19 mouse cellular contexts compared by ENCODE assay signal in genomic region chr19:21601541-21602101, GRCm38 (mm10). TPM values are rescaled to one million over a fixed set of nuclear protein-coding genes. Genes with fewer than 3 reads are reported as not detected.
DNase-seq lines count a peak whose midpoint lies in the region; ATAC-seq and TF ChIP-seq lines count a peak whose summit lies in the region.
"Had no signal": no experiment of that assay in that cellular context is flagged by ENCODE, and none has a peak within 500 bp of the region (broad histone marks: within the 10 kb centered on the region; RNA-seq: fewer than 3 reads in every experiment).

No protein-coding gene starts in this region.

- H3K4me1 ChIP-seq in forebrain, embryonic 13.5 days: peaks cover 28% of the 10 kb centered on the region
- H3K4me1 ChIP-seq in forebrain, embryonic 10.5 days: peaks cover 28% of the 10 kb centered on the region
- peaks cover 33% of the 10 kb centered on the region for H3K4me1 ChIP-seq in lung, embryonic 15.5 days
- peaks cover 8% of the 10 kb centered on the region for H3K4me1 ChIP-seq in stomach, embryonic 14.5 days (ENCODE audit: control insufficient read depth, insufficient read depth, low read length)
- H3K4me1 ChIP-seq in stomach, postnatal 0 days (replicated peaks; ENCODE audit: control insufficient read depth, insufficient read depth): peaks cover 5% of the 10 kb centered on the region; the same call in 1 of the 2 replicates

- no peak for TF ChIP-seq EP300 in stomach, postnatal 0 days (optimal IDR thresholded peaks at IDR 0.05)

- H3K9ac ChIP-seq in forebrain, embryonic 13.5 days: no peak overlapping the region
- no peak overlapping the region for H3K9ac ChIP-seq in lung, embryonic 15.5 days
- H3K9ac ChIP-seq in stomach, embryonic 14.5 days (replicated peaks; ENCODE audit: low read depth, low read length): no peak overlapping the region
- no peak overlapping the region for H3K9ac ChIP-seq in stomach, postnatal 0 days (ENCODE audit: low read length)
- H3K9ac ChIP-seq: heart, embryonic 13.5 days; liver, postnatal 0 days had no signal

- ATAC-seq in forebrain, embryonic 13.5 days: peak; percentile 73; the same call in 1 of the 2 replicates
- ATAC-seq in lung, embryonic 15.5 days (ENCODE audit: borderline replicate concordance, extremely low read depth, low FRiP score, low TSS enrichment): no peak
- ATAC-seq in stomach, embryonic 14.5 days (ENCODE audit: insufficient number of reproducible peaks, insufficient read depth, low FRiP score, low read depth): 0 out of 2 replicates have a peak, but pooled peaks have one; percentile 37
- no peak for ATAC-seq in stomach, postnatal 0 days (ENCODE audit: low FRiP score, low TSS enrichment)
- ATAC-seq: liver, postnatal 0 days had no signal

- DNase-seq in forebrain, embryonic 10.5 days (ENCODE audit: extremely low spot score, low spot score): no peak
- no peak for DNase-seq in lung, postnatal 4 days
- no peak for DNase-seq in stomach, postnatal 0 days (ENCODE audit: low spot score)
- DNase-seq in left cerebral cortex, adult 18-20 months (ENCODE audit: low spot score in 2 of 2): no peak
- DNase-seq in cerebellum, adult 11 months: no peak
- DNase-seq: adrenal gland, postnatal 36 days; cerebellum, adult 9-11 months; heart, postnatal 36 days; kidney, adult 9 months; kidney, postnatal 4 days; liver; liver, postnatal 0 days; thymus, adult 2 months had no signal

- no peak overlapping the region for H3K27ac ChIP-seq in forebrain, embryonic 13.5 days
- H3K27ac ChIP-seq in forebrain, embryonic 10.5 days: no peak overlapping the region
- H3K27ac ChIP-seq in lung, embryonic 15.5 days: peak overlapping the region; percentile 47
- H3K27ac ChIP-seq in stomach, embryonic 14.5 days (ENCODE audit: low read length): no peak overlapping the region
- H3K27ac ChIP-seq in stomach, postnatal 0 days (replicated peaks): no peak overlapping the region
- H3K27ac ChIP-seq: heart, embryonic 13.5 days had no signal

- H3K36me3 ChIP-seq in forebrain, embryonic 13.5 days (ENCODE audit: poor library complexity, severe bottlenecking): peaks cover 4% of the 10 kb centered on the region; the same call in 1 of the 2 replicates
- peaks cover 25% of the 10 kb centered on the region for H3K36me3 ChIP-seq in forebrain, embryonic 10.5 days (replicated peaks)
- H3K36me3 ChIP-seq in lung, embryonic 15.5 days: peaks cover 9% of the 10 kb centered on the region; the same call in 1 of the 2 replicates
- H3K36me3 ChIP-seq in stomach, embryonic 14.5 days (ENCODE audit: control insufficient read depth, insufficient read depth, low read length): no peaks in the 10 kb centered on the region
- H3K36me3 ChIP-seq in stomach, postnatal 0 days (ENCODE audit: control insufficient read depth, insufficient read depth, low read length): peaks cover 5% of the 10 kb centered on the region; the same call in 1 of the 2 replicates

- no peak for TF ChIP-seq CTCF in stomach, postnatal 0 days (IDR thresholded peaks at IDR 0.05; ENCODE audit: low read depth)

- no peak overlapping the region for H3K4me3 ChIP-seq in forebrain, embryonic 13.5 days
- no peak overlapping the region for H3K4me3 ChIP-seq in forebrain, embryonic 10.5 days
- H3K4me3 ChIP-seq in lung, embryonic 15.5 days: no peak overlapping the region
- no peak overlapping the region for H3K4me3 ChIP-seq in stomach, embryonic 14.5 days (ENCODE audit: low read depth, low read length)
- no peak overlapping the region for H3K4me3 ChIP-seq in stomach, postnatal 0 days (ENCODE audit: low read depth, low read length)
- H3K4me3 ChIP-seq: erythroblast, embryonic 14.5 days; heart, embryonic 13.5 days; megakaryocyte, embryonic 14.5 days had no signal

- 11% methylated on average over 3 of the region's 3 CpGs for WGBS in forebrain, embryonic 13.5 days
- WGBS in forebrain, embryonic 10.5 days: 50% methylated on average over 3 of the region's 3 CpGs
- WGBS in lung, embryonic 15.5 days: 26% methylated on average over 3 of the region's 3 CpGs
- WGBS in stomach, embryonic 14.5 days: 21% methylated on average over 3 of the region's 3 CpGs
- 32% methylated on average over 3 of the region's 3 CpGs for WGBS in stomach, postnatal 0 days

- H3K9me3 ChIP-seq in forebrain, embryonic 13.5 days (replicated peaks): no peaks in the 10 kb centered on the region
- H3K9me3 ChIP-seq in forebrain, embryonic 10.5 days: peaks cover 6% of the 10 kb centered on the region
- no peaks in the 10 kb centered on the region for H3K9me3 ChIP-seq in lung, embryonic 15.5 days
- H3K9me3 ChIP-seq in stomach, embryonic 14.5 days (ENCODE audit: control insufficient read depth, low read depth, low read length): no peaks in the 10 kb centered on the region
- no peaks in the 10 kb centered on the region for H3K9me3 ChIP-seq in stomach, postnatal 0 days (ENCODE audit: control insufficient read depth, low read length)
- H3K9me3 ChIP-seq: megakaryocyte, embryonic 14.5 days had no signal

- H3K4me2 ChIP-seq in forebrain, embryonic 13.5 days: no peak overlapping the region
- no peak overlapping the region for H3K4me2 ChIP-seq in lung, embryonic 15.5 days
- H3K4me2 ChIP-seq in stomach, embryonic 14.5 days (replicated peaks; ENCODE audit: low read depth, low read length): no peak overlapping the region
- no peak overlapping the region for H3K4me2 ChIP-seq in stomach, postnatal 0 days (replicated peaks; ENCODE audit: low read depth)
- H3K4me2 ChIP-seq: heart, embryonic 13.5 days had no signal

- no peaks in the 10 kb centered on the region for H3K27me3 ChIP-seq in forebrain, embryonic 13.5 days
- no peaks in the 10 kb centered on the region for H3K27me3 ChIP-seq in forebrain, embryonic 10.5 days (ENCODE audit: poor library complexity, severe bottlenecking)
- no peaks in the 10 kb centered on the region for H3K27me3 ChIP-seq in lung, embryonic 15.5 days
- no peaks in the 10 kb centered on the region for H3K27me3 ChIP-seq in stomach, embryonic 14.5 days (ENCODE audit: control insufficient read depth, insufficient read depth, low read length)
- no peaks in the 10 kb centered on the region for H3K27me3 ChIP-seq in stomach, postnatal 0 days (ENCODE audit: control insufficient read depth, insufficient read depth, low read length)
- H3K27me3 ChIP-seq: heart, embryonic 13.5 days; megakaryocyte, embryonic 14.5 days had no signal

RNA-seq across cellular contexts. Expression of gene 1110059E24Rik, which starts 51.2 kb away (rescaled TPM):
- polyA plus RNA-seq in forebrain, embryonic 13.5 days (2015; fragmentation: Nextera tagmentation; extraction: Ambion mirVana): 69.9 and 70.3 TPM in 2 replicates
- polyA plus RNA-seq in forebrain, embryonic 10.5 days (2016; fragmentation: Nextera tagmentation; extraction: Ambion mirVana): 79.5 and 82.0 TPM in 2 replicates
- 66.7 and 70.2 TPM in 2 replicates for polyA plus RNA-seq in lung, embryonic 15.5 days (2015; fragmentation: Nextera tagmentation; extraction: Ambion mirVana)
- 58.0 and 58.2 TPM in 2 replicates for polyA plus RNA-seq in stomach, embryonic 14.5 days (2014; fragmentation: Nextera tagmentation; extraction: Ambion mirVana)
- 31.4 and 33.4 TPM in 2 replicates for polyA plus RNA-seq in stomach, postnatal 0 days (2015; fragmentation: Nextera tagmentation; extraction: Ambion mirVana)
- total RNA-seq in left cerebral cortex, adult 18-20 months (2021): 10 to 100 TPM; 22.1 to 24.9 TPM

RNA-seq across cellular contexts. Expression of gene Abhd17b, which starts 51.4 kb away (rescaled TPM):
- polyA plus RNA-seq in forebrain, embryonic 13.5 days (2015; fragmentation: Nextera tagmentation; extraction: Ambion mirVana): 35.1 and 40.0 TPM in 2 replicates
- 30.1 and 30.8 TPM in 2 replicates for polyA plus RNA-seq in forebrain, embryonic 10.5 days (2016; fragmentation: Nextera tagmentation; extraction: Ambion mirVana)
- 35.7 and 37.9 TPM in 2 replicates for polyA plus RNA-seq in lung, embryonic 15.5 days (2015; fragmentation: Nextera tagmentation; extraction: Ambion mirVana)
- polyA plus RNA-seq in stomach, embryonic 14.5 days (2014; fragmentation: Nextera tagmentation; extraction: Ambion mirVana): 26.5 and 31.3 TPM in 2 replicates
- 19.3 and 22.6 TPM in 2 replicates for polyA plus RNA-seq in stomach, postnatal 0 days (2015; fragmentation: Nextera tagmentation; extraction: Ambion mirVana)
- 10 to 100 TPM; 36.8 to 40.6 TPM for total RNA-seq in left cerebral cortex, adult 18-20 months (2021)

Comparison
In these comparisons a context has a peak if more than half of its experiments do, and no peak if none do; other contexts are left out.
1. ATAC-seq: peak in forebrain, embryonic 13.5 days (single experiment) and stomach, embryonic 14.5 days (single experiment); none in lung, embryonic 15.5 days (single experiment) and stomach, postnatal 0 days (single experiment).